Mouse (Mus musculus) skeletal muscle tissue, adult 2 months (tissue): ENCODE data around the gene Hist1h4b.
"Not testable (repeated sequence)": the region's sequence is repeated elsewhere in the genome, so short reads cannot be mapped to it uniquely, and the experiment has no call there.

Source experiments
- DNase-seq: peaks from one replicate; pipeline ENCODE4 v3.0.0-alpha.2; 2012; ENCODE audit warnings: low read depth, low spot score

The Hist1h4b gene

GRCm38 (mm10) chr13:23756790-23757189, at the start of gene Hist1h4b:
Gene Hist1h4b, plus strand, starts transcription at chr13:23757013.
- peak; percentile 79 for DNase-seq

- DNase-seq: no peak
These were observed 48.8 kb upstream of the Hist1h4b start for GRCm38 (mm10) chr13:23708041-23708440.

GRCm38 (mm10) chr13:23708654-23709053, 48.2 kb upstream of the Hist1h4b start:
- DNase-seq: no peak

- no peak for DNase-seq
These were observed 47.0 kb upstream of the Hist1h4b start for GRCm38 (mm10) chr13:23709714-23710373.

GRCm38 (mm10) chr13:23710374-23711089, 46.3 kb upstream of the Hist1h4b start, which contains the start of gene Hfe:
Gene Hfe, minus strand, starts transcription at chr13:23710854.
- DNase-seq: peak; percentile 61

- no peak for DNase-seq
These were observed 40.4 kb upstream of the Hist1h4b start for GRCm38 (mm10) chr13:23716261-23717042.

- no peak for DNase-seq
These were observed 39.6 kb upstream of the Hist1h4b start for GRCm38 (mm10) chr13:23717176-23717575.

GRCm38 (mm10) chr13:23717593-23718245, 39.1 kb upstream of the Hist1h4b start:
- DNase-seq: not testable (repeated sequence)

GRCm38 (mm10) chr13:23724239-23724638, 32.6 kb upstream of the Hist1h4b start:
- DNase-seq: no peak

GRCm38 (mm10) chr13:23725213-23725612, 31.6 kb upstream of the Hist1h4b start:
- no peak for DNase-seq

- DNase-seq: no peak
These were observed 28.2 kb upstream of the Hist1h4b start for GRCm38 (mm10) chr13:23728472-23729191.

- DNase-seq: peak; percentile 36
These were observed 27.7 kb upstream of the Hist1h4b start for GRCm38 (mm10) chr13:23729192-23729525.

- no peak for DNase-seq
These were observed 27.1 kb upstream of the Hist1h4b start for GRCm38 (mm10) chr13:23729706-23730105.

GRCm38 (mm10) chr13:23730479-23730878, 26.3 kb upstream of the Hist1h4b start:
- DNase-seq: peak; percentile 27

- peak; percentile 28 for DNase-seq
These were observed 24.5 kb upstream of the Hist1h4b start for GRCm38 (mm10) chr13:23732156-23732804.

- DNase-seq: no peak
These were observed 19.7 kb upstream of the Hist1h4b start for GRCm38 (mm10) chr13:23737091-23737490.

- no peak for DNase-seq
These were observed 18.8 kb upstream of the Hist1h4b start for GRCm38 (mm10) chr13:23738041-23738440.

- peak; percentile 93 for DNase-seq
These were observed 18.1 kb upstream of the Hist1h4b start, which contains the start of gene Hist1h1c for GRCm38 (mm10) chr13:23738677-23739068. Gene Hist1h1c, plus strand, starts transcription at chr13:23738808.

GRCm38 (mm10) chr13:23739069-23739921, 17.5 kb upstream of the Hist1h4b start:
- DNase-seq: peak; percentile 97

GRCm38 (mm10) chr13:23739922-23740252, 16.9 kb upstream of the Hist1h4b start:
- no peak for DNase-seq
